Mouse (Mus musculus) liver, embryonic 12.5 days (tissue): ENCODE results near the gene Bcat1. TPM values are rescaled to one million over a fixed set of nuclear protein-coding genes. Genes with fewer than 3 reads are reported as not detected.

ENCODE experiments used
- ATAC-seq: fragments of 200-750 bp; cut with Nextera tagmentation; 2 replicates; pipeline ENCODE4 v1.8.0; 2017; ENCODE audit warnings: moderate number of reproducible peaks, mild to moderate bottlenecking, moderate library complexity
- H3K27ac ChIP-seq: fragments of 300-500 bp; sonication (generic); 2 replicates; pipeline ENCODE4 v1.5.1; 2016; ENCODE audit warnings: mild to moderate bottlenecking
- H3K27me3 ChIP-seq: fragments of 300-500 bp; sonication (generic); replicated peaks from 2 replicates; pipeline ENCODE4 v1.6.1; 2016; ENCODE audit warnings: mild to moderate bottlenecking, moderate library complexity
- H3K36me3 ChIP-seq: fragments of 300-500 bp; sonication (generic); 2 replicates; pipeline ENCODE4 v1.6.1; 2016; ENCODE audit warnings: mild to moderate bottlenecking, moderate library complexity
- H3K4me1 ChIP-seq: fragments of 300-500 bp; sonication (generic); 2 replicates; pipeline ENCODE4 v1.6.1; 2016
- H3K4me2 ChIP-seq: fragments of 300-500 bp; sonication (generic); 2 replicates; pipeline ENCODE4 v1.6.1; 2016; ENCODE audit warnings: mild to moderate bottlenecking, moderate library complexity
- H3K4me3 ChIP-seq: fragments of 300-500 bp; sonication (generic); 2 replicates; pipeline ENCODE4 v1.5.1; 2016; ENCODE audit warnings: mild to moderate bottlenecking, moderate library complexity
- H3K9ac ChIP-seq: fragments of 300-500 bp; sonication (generic); 2 replicates; pipeline ENCODE4 v1.6.1; 2016; ENCODE audit warnings: mild to moderate bottlenecking, moderate library complexity
- H3K9me3 ChIP-seq: fragments of 300-500 bp; sonication (generic); replicated peaks from 2 replicates; pipeline ENCODE4 v1.6.1; 2016; ENCODE audit warnings: mild to moderate bottlenecking, moderate library complexity
- WGBS: fragments of 180-500 bp; shearing (Covaris S2); methylation state at CpG from one replicate; pipeline ENCODE4 v1.1.7; 2016; ENCODE audit not compliant: insufficient replicate concordance; 5-methylcytosine and 5-hydroxymethylcytosine counted together
- polyA plus RNA-seq: library from polyadenylated mRNA; unstranded; fragments of >200 nt; fragmentation: Nextera tagmentation; extraction: Ambion mirVana; gene quantifications from 2 replicates; pipeline ENCODE4 v1.2.1, GENCODE M21; 2016

Gene Bcat1
- polyA plus RNA-seq, 1 experiment from 2014 or later, result 0.93 TPM

DNA sequence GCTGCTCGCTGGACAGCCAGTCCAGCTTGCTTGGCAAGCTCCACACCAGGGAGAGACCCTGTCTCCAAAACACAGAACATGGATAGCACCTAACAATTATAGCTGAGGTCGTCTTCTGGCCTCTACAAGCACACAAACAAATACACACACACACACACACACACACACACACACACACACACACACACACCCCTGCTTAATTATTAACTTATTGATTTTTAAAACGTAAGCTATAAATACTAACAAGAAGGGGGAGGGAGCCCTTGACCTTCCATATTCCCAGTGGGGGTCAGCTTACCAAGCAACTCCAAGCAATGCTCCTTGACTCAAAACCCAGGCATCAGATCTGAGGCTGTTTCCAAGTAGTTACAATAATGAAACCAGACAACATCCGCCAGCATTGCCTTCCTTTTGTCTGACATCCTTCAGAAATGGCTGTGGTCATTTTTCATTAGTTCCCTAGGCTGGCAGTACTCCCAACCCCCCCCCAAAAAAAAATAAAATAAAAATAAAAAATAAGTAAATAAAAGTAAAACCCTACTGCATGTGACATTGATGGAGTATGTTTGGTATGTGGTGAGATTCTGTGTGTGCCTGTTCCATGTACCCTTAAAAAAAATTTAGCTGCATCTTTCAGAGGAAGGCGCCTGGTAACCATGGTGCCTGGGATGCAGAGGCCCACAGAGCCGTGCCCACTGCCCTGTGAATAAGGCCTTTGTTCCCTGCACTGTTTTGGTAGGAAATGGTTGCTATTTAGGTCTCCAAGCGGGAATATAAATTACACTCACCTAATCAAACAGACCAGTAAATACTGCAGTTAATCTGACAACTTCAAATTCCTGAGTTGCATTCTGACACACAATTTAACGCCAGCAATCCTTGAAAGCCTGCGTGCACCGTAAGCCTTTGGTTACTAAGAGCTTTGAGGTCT is 131.3 kb downstream of the Bcat1 start:
- H3K9ac ChIP-seq, result no peak overlapping the region
- no peaks in the 10 kb centered on the region for H3K9me3 ChIP-seq
- no peak overlapping the region for H3K27ac ChIP-seq
- no peak overlapping the region for H3K4me3 ChIP-seq
- H3K27me3 ChIP-seq, result no peaks in the 10 kb centered on the region
- H3K4me2 ChIP-seq, result no peak overlapping the region
- no peak for ATAC-seq
- 0 out of 2 replicates have a peak, but pooled peaks cover 4% of the 10 kb centered on the region for H3K4me1 ChIP-seq
- whole genome bisulfite sequencing, result 70% methylated on average over 10 of the region's 10 CpGs
- no peaks in the 10 kb centered on the region for H3K36me3 ChIP-seq

Other genes starting within 250 kb of the Bcat1 start
- gene Lrmp, start 39.5 kb upstream of the Bcat1 start, polyA plus RNA-seq, result 18.9 and 20.6 TPM in 2 replicates
- gene Casc1, start 134.8 kb upstream of the Bcat1 start, polyA plus RNA-seq, result 0.13 TPM in 2 replicates
- 16.6 and 16.7 TPM in 2 replicates for gene Etfrf1, start 134.9 kb upstream of the Bcat1 start, polyA plus RNA-seq
- 74.5 and 75.9 TPM in 2 replicates for gene Kras, start 174.1 kb upstream of the Bcat1 start, polyA plus RNA-seq